Mouse (Mus musculus) heart, postnatal 0 days (tissue): ENCODE results near the gene Trmt44. TPM values are rescaled to one million over a fixed set of nuclear protein-coding genes. Genes with fewer than 3 reads are reported as not detected.

Experiments
- ATAC-seq: fragments of 200-750 bp; cut with Nextera tagmentation; 2 replicates; pipeline ENCODE4 v1.8.0; 2017; ENCODE audit warnings: low read depth, moderate number of reproducible peaks, moderate library complexity; ENCODE audit not compliant: insufficient read depth
- DNase-seq: peaks from one replicate; pipeline ENCODE4 v3.0.0-alpha.2; 2016; ENCODE audit warnings: low spot score
- H3K27ac ChIP-seq: fragments of 300-500 bp; sonication (generic); 2 replicates; pipeline ENCODE4 v1.5.1; 2014; ENCODE audit warnings: low read depth, mild to moderate bottlenecking
- H3K27me3 ChIP-seq: fragments of 300-500 bp; sonication (generic); 2 replicates; pipeline ENCODE4 v1.6.1; 2014; ENCODE audit warnings: low read length, mixed read lengths; ENCODE audit not compliant: control insufficient read depth, insufficient read depth
- H3K36me3 ChIP-seq: fragments of 300-500 bp; sonication (generic); replicated peaks from 2 replicates; pipeline ENCODE4 v1.6.1; 2014; ENCODE audit warnings: low read length, mixed read lengths; ENCODE audit not compliant: control insufficient read depth, insufficient read depth
- H3K4me1 ChIP-seq: fragments of 300-500 bp; sonication (generic); 2 replicates; pipeline ENCODE4 v1.6.1; 2014; ENCODE audit warnings: antibody characterized with exemption; ENCODE audit not compliant: control insufficient read depth, insufficient read depth
- H3K4me2 ChIP-seq: fragments of 300-500 bp; sonication (generic); 2 replicates; pipeline ENCODE4 v1.6.1; 2014; ENCODE audit warnings: low read depth, mild to moderate bottlenecking, low read length, moderate library complexity
- H3K4me3 ChIP-seq: fragments of 300-500 bp; sonication (generic); 2 replicates; pipeline ENCODE4 v1.5.1; 2014; ENCODE audit warnings: low read depth, low read length
- H3K9ac ChIP-seq: fragments of 300-500 bp; sonication (generic); replicated peaks from 2 replicates; pipeline ENCODE4 v1.6.1; 2014; ENCODE audit warnings: low read depth, low read length, mixed read lengths
- H3K9me3 ChIP-seq: fragments of 300-500 bp; sonication (generic); replicated peaks from 2 replicates; pipeline ENCODE4 v1.6.1; 2016; ENCODE audit warnings: low read length; ENCODE audit not compliant: control insufficient read depth
- CTCF ChIP-seq: IDR thresholded peaks from 2 replicates; pipeline ENCODE4 v1.5.1; 2016; ENCODE audit warnings: antibody characterized with exemption, control low read depth, low read depth
- EP300 ChIP-seq: IDR thresholded peaks from 2 replicates; pipeline ENCODE4 v1.6.1; 2016; ENCODE audit warnings: antibody characterized with exemption, low read depth
- WGBS: fragments of 180-500 bp; shearing (Covaris S2); extraction: QIAGEN DNeasy Blood & Tissue Kit; methylation state at CpG from one replicate; pipeline ENCODE4 v1.1.7; 2014; 5-methylcytosine and 5-hydroxymethylcytosine counted together
- polyA plus RNA-seq: library from polyadenylated mRNA; unstranded; fragments of >200 nt; fragmentation: Nextera tagmentation; extraction: Ambion mirVana; gene quantifications from 2 replicates; pipeline ENCODE4 v1.2.1, GENCODE M21; 2015
- total RNA-seq: library from RNA; depleted of rRNA; stranded (reverse); fragments of >200 nt; gene quantifications from 2 replicates; pipeline ENCODE4 v1.2.3, GENCODE M21; 2014; ENCODE audit warnings: low replicate concordance

The Trmt44 gene
- total and polyA plus RNA-seq, 2 experiments from 2014 or later: 2.6 to 7.3 TPM

GRCm38 (mm10) chr5:35580156-35580922 lies 5.5 kb upstream of the Trmt44 start:
- Histone ChIP-seq H3K4me3 (no peak overlapping the region), H3K27me3 (no peaks in the 10 kb centered on the region), H3K4me1 (peaks cover 1% of the 10 kb centered on the region; the same call in 1 of the 2 replicates), H3K27ac (no peak overlapping the region), H3K9ac (no peak overlapping the region), H3K4me2 (no peak overlapping the region), H3K9me3 (no peaks in the 10 kb centered on the region), H3K36me3 (no peaks in the 10 kb centered on the region)
- WGBS: 34% methylated on average over 3 of the region's 3 CpGs
- peak; percentile 1 for DNase-seq
- no peak for ATAC-seq
- TF ChIP-seq CTCF (no peak), EP300 (no peak)

GRCm38 (mm10) chr5:35579247-35579893 lies 4.5 kb upstream of the Trmt44 start:
- no peaks in the 10 kb centered on the region for H3K36me3 ChIP-seq
- H3K9me3 ChIP-seq: no peaks in the 10 kb centered on the region
- H3K4me1 ChIP-seq: peaks cover 6% of the 10 kb centered on the region
- WGBS: 27% methylated on average over 5 of the region's 5 CpGs
- TF ChIP-seq CTCF (no peak), EP300 (no peak)
- no peak overlapping the region for H3K4me3 ChIP-seq
- H3K27ac ChIP-seq: no peak overlapping the region
- DNase-seq (no peak), ATAC-seq (no peak)
- H3K27me3 ChIP-seq: no peaks in the 10 kb centered on the region
- H3K9ac ChIP-seq: no peak overlapping the region
- no peak overlapping the region for H3K4me2 ChIP-seq

GRCm38 (mm10) chr5:35578411-35578810 lies 3.5 kb upstream of the Trmt44 start:
- ATAC-seq (no peak), DNase-seq (no peak)
- H3K9me3 ChIP-seq: no peaks in the 10 kb centered on the region
- no peak for TF ChIP-seq CTCF
- H3K4me1 ChIP-seq: peaks cover 12% of the 10 kb centered on the region
- no peaks in the 10 kb centered on the region for H3K27me3 ChIP-seq
- H3K4me2 ChIP-seq: no peak overlapping the region
- 64% methylated on average over 2 of the region's 2 CpGs for WGBS
- H3K36me3 ChIP-seq: 0 out of 2 replicates have a peak, but pooled peaks cover 2% of the 10 kb centered on the region
- no peak overlapping the region for H3K27ac ChIP-seq
- no peak overlapping the region for H3K4me3 ChIP-seq
- H3K9ac ChIP-seq: no peak overlapping the region

GRCm38 (mm10) chr5:35576409-35577020 lies 1.6 kb upstream of the Trmt44 start:
- H3K36me3 ChIP-seq: peaks cover 19% of the 10 kb centered on the region
- DNase-seq: no peak
- H3K4me1 ChIP-seq: peaks cover 12% of the 10 kb centered on the region
- no peaks in the 10 kb centered on the region for H3K27me3 ChIP-seq
- no peak overlapping the region for H3K9ac ChIP-seq
- WGBS: 86% methylated on average over 10 of the region's 10 CpGs
- H3K27ac ChIP-seq: no peak overlapping the region
- H3K4me3 ChIP-seq: no peak overlapping the region
- TF ChIP-seq EP300 (no peak), CTCF (no peak)
- ATAC-seq: no peak
- no peaks in the 10 kb centered on the region for H3K9me3 ChIP-seq
- H3K4me2 ChIP-seq: no peak overlapping the region

- H3K9ac ChIP-seq: no peak overlapping the region
- no peak for ATAC-seq
- H3K27ac ChIP-seq: no peak overlapping the region
- peaks cover 65% of the 10 kb centered on the region for H3K36me3 ChIP-seq
- no peak overlapping the region for H3K4me3 ChIP-seq
- H3K4me1 ChIP-seq: peaks cover 12% of the 10 kb centered on the region
- no peaks in the 10 kb centered on the region for H3K9me3 ChIP-seq
- H3K27me3 ChIP-seq: no peaks in the 10 kb centered on the region
- no peak for DNase-seq
- no peak overlapping the region for H3K4me2 ChIP-seq
- no peak for TF ChIP-seq EP300
- no peak for TF ChIP-seq CTCF
- WGBS: 88% methylated on average over 6 of the region's 6 CpGs
Measured at GRCm38 (mm10) chr5:35571546-35571945, 3.3 kb downstream of the Trmt44 start.
